Mouse (Mus musculus): ENCODE measurements at regions not wholly inside any gene's neighbourhood (a gene's known extent, or its start where the extent isn't known, plus 50 kb on each side); places are given as distances from the start of the nearest gene placed in this dataset.

- TF ChIP-seq POLR2A (IDR thresholded peaks at IDR 0.05; ENCODE audit: low read depth, low read length): no peak
- no peak for TF ChIP-seq CTCF (conservative IDR thresholded peaks at IDR 0.05; ENCODE audit: insufficient read depth, insufficient read length, low read depth, low read length)
Measured at GRCm38 (mm10) chr12:58401904-58402303, 132.8 kb upstream of the Clec14a start.
